Mouse (Mus musculus): ENCODE results near the gene Il4. TPM values are rescaled to one million over a fixed set of nuclear protein-coding genes. Genes with fewer than 3 reads are reported as not detected.

The Il4 gene
- total and polyA plus RNA-seq, 2 experiments from 2014 or later = 4.9 TPM; not detected in 1

DNA sequence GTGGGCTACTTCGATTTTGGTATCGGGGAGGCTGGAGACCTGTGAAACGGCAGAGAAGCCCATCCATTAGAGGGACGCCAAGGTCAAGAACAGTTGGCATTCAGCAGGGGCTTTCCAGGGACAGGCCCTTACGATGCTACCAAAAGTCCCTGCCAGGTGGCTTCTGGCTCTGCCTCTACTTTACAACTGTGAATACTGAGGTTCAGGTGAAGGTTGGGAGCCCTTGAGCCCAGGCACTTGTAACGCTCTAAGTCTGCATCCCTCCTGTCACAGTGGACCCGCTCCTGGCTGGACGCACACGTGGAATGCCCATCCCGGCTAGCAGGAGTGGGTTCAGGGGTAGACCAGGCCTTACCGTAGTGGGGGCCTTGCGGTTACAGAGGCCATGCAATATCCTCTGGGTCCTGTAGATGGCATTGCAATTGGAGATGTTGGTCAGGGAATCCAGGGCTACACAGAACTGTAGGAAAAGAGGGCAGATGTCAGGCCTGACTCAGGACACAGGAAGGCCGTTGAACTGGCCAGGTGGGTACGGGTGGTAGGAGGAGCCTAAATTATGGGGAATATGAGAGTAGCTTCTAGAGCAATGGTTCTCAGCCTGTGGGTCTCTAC, 13.8 kb upstream of the Il4 start:
- no peaks in the 10 kb centered on the region for H3K9me3 ChIP-seq (ENCODE audit: low read length)
- WGBS = 76% methylated on average over 14 of the region's 14 CpGs
- TF ChIP-seq CTCF (IDR thresholded peaks at IDR 0.05) = peak; percentile 61
- DNase-seq (ENCODE audit: low spot score) (no peak), ATAC-seq (ENCODE audit: low FRiP score) (no peak)
- no peak overlapping the region for H3K9ac ChIP-seq (replicated peaks; ENCODE audit: low read length, poor library complexity, severe bottlenecking)
- H3K27me3 ChIP-seq (ENCODE audit: insufficient read depth, low read length) = peaks cover 5% of the 10 kb centered on the region; the same call in 1 of the 2 replicates
- no peak overlapping the region for H3K27ac ChIP-seq (ENCODE audit: low read depth, low read length)
- no peaks in the 10 kb centered on the region for H3K4me1 ChIP-seq (ENCODE audit: insufficient read depth, low read length)
- no peak overlapping the region for H3K4me3 ChIP-seq (ENCODE audit: low read depth, low read length)
- H3K4me2 ChIP-seq (ENCODE audit: low read depth, low read length, poor library complexity, severe bottlenecking) = no peak overlapping the region
- H3K36me3 ChIP-seq (ENCODE audit: insufficient read depth, low read length) = no peaks in the 10 kb centered on the region

DNA sequence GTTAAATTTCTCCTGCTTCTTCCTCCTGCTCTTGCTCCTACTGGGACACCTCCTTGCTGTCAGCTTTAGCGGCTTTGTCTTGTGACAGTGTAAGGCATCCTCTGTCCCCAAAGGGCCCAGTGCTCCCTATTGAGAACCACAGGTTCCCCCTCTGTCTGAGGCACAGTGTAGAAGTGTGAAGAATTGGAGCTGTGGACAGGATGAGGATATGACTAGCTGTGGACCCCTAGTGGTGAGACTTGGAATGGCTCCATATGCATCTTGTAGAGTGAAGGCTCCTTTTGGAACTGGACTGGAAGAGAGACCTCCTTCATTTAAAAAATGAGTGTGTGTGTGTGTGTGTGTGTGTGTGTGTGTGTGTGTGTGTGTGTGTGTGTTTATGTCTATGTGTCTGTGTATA, 9.4 kb upstream of the Il4 start:
- 26% methylated on average over 1 of the region's 1 CpGs for WGBS
- no peak overlapping the region for H3K4me3 ChIP-seq (ENCODE audit: low read depth, low read length)
- no peaks in the 10 kb centered on the region for H3K27me3 ChIP-seq (ENCODE audit: insufficient read depth, low read length)
- no peaks in the 10 kb centered on the region for H3K36me3 ChIP-seq (ENCODE audit: insufficient read depth, low read length)
- H3K4me1 ChIP-seq (ENCODE audit: insufficient read depth, low read length) = no peaks in the 10 kb centered on the region
- H3K9me3 ChIP-seq (ENCODE audit: low read length) = no peaks in the 10 kb centered on the region
- H3K4me2 ChIP-seq (ENCODE audit: low read depth, low read length, poor library complexity, severe bottlenecking) = no peak overlapping the region
- peak; percentile 89 for TF ChIP-seq CTCF (IDR thresholded peaks at IDR 0.05)
- peak; percentile 89 for DNase-seq (ENCODE audit: low spot score)
- H3K27ac ChIP-seq (ENCODE audit: low read depth, low read length) = no peak overlapping the region
- no peak for ATAC-seq (ENCODE audit: low FRiP score)
- H3K9ac ChIP-seq (replicated peaks; ENCODE audit: low read length, poor library complexity, severe bottlenecking) = no peak overlapping the region

DNA sequence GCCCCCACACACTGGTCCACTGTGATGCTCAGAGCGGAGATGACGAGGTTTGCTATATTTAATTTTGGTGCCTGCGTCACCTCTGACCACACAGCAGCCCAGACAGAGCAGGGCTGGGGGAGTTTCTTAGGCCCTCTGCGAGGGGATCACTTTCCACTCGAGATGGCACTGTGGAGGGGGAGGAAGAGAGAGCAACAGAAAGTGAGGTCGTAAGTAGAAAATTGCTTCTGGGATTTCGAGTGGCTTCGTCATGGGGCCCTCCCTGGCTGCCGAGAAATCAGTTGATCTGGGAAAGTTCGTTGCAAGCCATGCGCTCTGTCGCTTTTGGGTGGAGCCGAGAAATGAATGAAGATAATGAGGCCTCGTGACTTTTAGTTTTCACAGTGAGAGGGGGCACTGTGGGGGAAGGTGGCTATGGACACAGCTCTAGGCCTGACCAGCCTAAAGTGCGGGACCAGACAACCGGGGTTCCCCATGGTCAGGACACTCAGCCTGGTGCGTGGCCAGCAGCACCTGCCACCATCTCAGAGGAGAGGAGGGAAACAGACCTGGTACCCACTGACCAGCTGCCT, 8.4 kb upstream of the Il4 start:
- DNase-seq (ENCODE audit: low spot score) (no peak), ATAC-seq (ENCODE audit: low FRiP score) (no peak)
- Histone ChIP-seq H3K4me2 (ENCODE audit: low read depth, low read length, poor library complexity, severe bottlenecking) (no peak overlapping the region), H3K27me3 (ENCODE audit: insufficient read depth, low read length) (no peaks in the 10 kb centered on the region), H3K36me3 (ENCODE audit: insufficient read depth, low read length) (no peaks in the 10 kb centered on the region), H3K9me3 (ENCODE audit: low read length) (no peaks in the 10 kb centered on the region), H3K4me3 (ENCODE audit: low read depth, low read length) (no peak overlapping the region), H3K4me1 (ENCODE audit: insufficient read depth, low read length) (no peaks in the 10 kb centered on the region), H3K27ac (ENCODE audit: low read depth, low read length) (no peak overlapping the region), H3K9ac (replicated peaks; ENCODE audit: low read length, poor library complexity, severe bottlenecking) (no peak overlapping the region)
- TF ChIP-seq CTCF (IDR thresholded peaks at IDR 0.05) = no peak
- 67% methylated on average over 17 of the region's 17 CpGs for WGBS

DNA sequence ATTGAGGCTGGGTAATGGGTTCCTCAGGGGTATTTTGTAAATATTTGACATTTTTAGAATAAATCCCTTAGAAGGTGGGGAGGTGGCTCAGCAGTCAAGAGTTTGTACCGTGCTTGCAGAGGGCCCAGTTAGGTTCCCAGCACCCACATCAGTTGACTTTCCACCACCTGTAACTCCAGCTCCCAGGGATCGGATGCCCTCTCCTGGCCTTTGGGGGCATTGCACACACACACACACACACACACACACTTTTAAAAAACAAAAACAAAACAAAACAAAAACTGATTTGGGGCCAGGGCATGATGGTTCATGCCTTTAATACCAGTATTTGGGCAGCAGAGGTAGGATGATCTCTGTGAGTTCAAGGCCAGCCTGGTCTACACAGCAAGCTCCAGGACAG, 5.7 kb upstream of the Il4 start:
- TF ChIP-seq CTCF (IDR thresholded peaks at IDR 0.05) = no peak
- H3K4me2 ChIP-seq (ENCODE audit: low read depth, low read length, poor library complexity, severe bottlenecking) = no peak overlapping the region
- WGBS = 98% methylated on average over 2 of the region's 2 CpGs
- H3K9me3 ChIP-seq (ENCODE audit: low read length) = no peaks in the 10 kb centered on the region
- H3K36me3 ChIP-seq (ENCODE audit: insufficient read depth, low read length) = no peaks in the 10 kb centered on the region
- no peaks in the 10 kb centered on the region for H3K27me3 ChIP-seq (ENCODE audit: insufficient read depth, low read length)
- no peak overlapping the region for H3K9ac ChIP-seq (replicated peaks; ENCODE audit: low read length, poor library complexity, severe bottlenecking)
- no peak overlapping the region for H3K4me3 ChIP-seq (ENCODE audit: low read depth, low read length)
- no peaks in the 10 kb centered on the region for H3K4me1 ChIP-seq (ENCODE audit: insufficient read depth, low read length)
- no peak overlapping the region for H3K27ac ChIP-seq (ENCODE audit: low read depth, low read length)
- DNase-seq (ENCODE audit: low spot score) (no peak), ATAC-seq (ENCODE audit: low FRiP score) (no peak)

DNA sequence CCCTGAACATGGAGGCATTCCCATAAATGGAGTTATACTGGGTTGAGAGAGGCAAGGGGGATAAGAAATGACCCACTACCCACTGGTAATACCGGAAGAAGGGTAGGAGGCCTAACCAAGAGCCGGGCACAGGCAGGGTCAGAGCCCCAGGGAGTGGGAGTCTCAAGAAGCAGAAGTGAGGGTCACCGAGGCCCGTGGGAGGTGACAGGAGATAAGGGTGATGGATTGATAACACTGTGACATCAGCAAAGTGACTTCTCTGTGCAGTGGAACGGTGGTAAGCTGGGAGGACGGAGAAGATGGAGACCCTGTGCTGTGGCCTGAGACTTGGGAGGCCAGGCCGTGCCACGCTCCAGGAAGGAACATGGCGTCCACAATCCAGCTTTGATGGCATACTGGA, 5.1 kb upstream of the Il4 start:
- no peak for TF ChIP-seq CTCF (IDR thresholded peaks at IDR 0.05)
- Histone ChIP-seq H3K9ac (replicated peaks; ENCODE audit: low read length, poor library complexity, severe bottlenecking) (no peak overlapping the region), H3K36me3 (ENCODE audit: insufficient read depth, low read length) (no peaks in the 10 kb centered on the region), H3K27me3 (ENCODE audit: insufficient read depth, low read length) (no peaks in the 10 kb centered on the region), H3K4me3 (ENCODE audit: low read depth, low read length) (no peak overlapping the region), H3K4me2 (ENCODE audit: low read depth, low read length, poor library complexity, severe bottlenecking) (no peak overlapping the region), H3K9me3 (ENCODE audit: low read length) (no peaks in the 10 kb centered on the region), H3K4me1 (ENCODE audit: insufficient read depth, low read length) (no peaks in the 10 kb centered on the region), H3K27ac (ENCODE audit: low read depth, low read length) (no peak overlapping the region)
- ATAC-seq (ENCODE audit: low FRiP score) (no peak), DNase-seq (ENCODE audit: low spot score) (no peak)
- 94% methylated on average over 9 of the region's 9 CpGs for WGBS

DNA sequence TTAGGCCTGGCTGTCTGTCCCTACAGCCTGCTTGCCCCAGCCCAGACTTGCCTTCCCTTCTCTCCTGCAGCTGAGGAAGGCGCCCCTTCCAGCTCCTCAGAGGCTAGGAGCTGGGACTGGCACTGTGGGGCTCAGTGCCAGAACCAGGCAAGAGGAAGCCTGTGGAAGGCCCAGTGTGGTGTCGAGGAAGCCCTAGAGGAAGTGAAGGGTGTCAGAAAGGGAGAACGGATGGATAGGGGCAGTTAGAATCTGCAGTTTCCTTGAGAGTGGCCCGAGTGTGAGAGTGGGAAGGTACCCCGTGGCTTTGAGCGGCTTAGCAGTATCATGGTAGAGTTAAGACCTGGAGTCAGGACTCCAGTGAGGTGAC, 4.0 kb upstream of the Il4 start:
- Histone ChIP-seq H3K36me3 (ENCODE audit: insufficient read depth, low read length) (no peaks in the 10 kb centered on the region), H3K4me2 (ENCODE audit: low read depth, low read length, poor library complexity, severe bottlenecking) (no peak overlapping the region), H3K27me3 (ENCODE audit: insufficient read depth, low read length) (no peaks in the 10 kb centered on the region), H3K27ac (ENCODE audit: low read depth, low read length) (no peak overlapping the region), H3K4me3 (ENCODE audit: low read depth, low read length) (no peak overlapping the region), H3K9me3 (ENCODE audit: low read length) (no peaks in the 10 kb centered on the region), H3K4me1 (ENCODE audit: insufficient read depth, low read length) (no peaks in the 10 kb centered on the region), H3K9ac (replicated peaks; ENCODE audit: low read length, poor library complexity, severe bottlenecking) (no peak overlapping the region)
- no peak for ATAC-seq (ENCODE audit: low FRiP score)
- 74% methylated on average over 6 of the region's 6 CpGs for WGBS
- DNase-seq (ENCODE audit: low spot score) = no peak
- no peak for TF ChIP-seq CTCF (IDR thresholded peaks at IDR 0.05)

Data from midbrain, postnatal 0 days (tissue).